Mouse (Mus musculus): Measurements from ENCODE around the gene March5. TPM values are rescaled to one million over a fixed set of nuclear protein-coding genes. Genes with fewer than 3 reads are reported as not detected.
"Not testable (repeated sequence)": the region's sequence is repeated elsewhere in the genome, so short reads cannot be mapped to it uniquely, and the experiment has no call there.

March5 gene
- polyA plus RNA-seq, 1 experiment: 189 TPM

DNA sequence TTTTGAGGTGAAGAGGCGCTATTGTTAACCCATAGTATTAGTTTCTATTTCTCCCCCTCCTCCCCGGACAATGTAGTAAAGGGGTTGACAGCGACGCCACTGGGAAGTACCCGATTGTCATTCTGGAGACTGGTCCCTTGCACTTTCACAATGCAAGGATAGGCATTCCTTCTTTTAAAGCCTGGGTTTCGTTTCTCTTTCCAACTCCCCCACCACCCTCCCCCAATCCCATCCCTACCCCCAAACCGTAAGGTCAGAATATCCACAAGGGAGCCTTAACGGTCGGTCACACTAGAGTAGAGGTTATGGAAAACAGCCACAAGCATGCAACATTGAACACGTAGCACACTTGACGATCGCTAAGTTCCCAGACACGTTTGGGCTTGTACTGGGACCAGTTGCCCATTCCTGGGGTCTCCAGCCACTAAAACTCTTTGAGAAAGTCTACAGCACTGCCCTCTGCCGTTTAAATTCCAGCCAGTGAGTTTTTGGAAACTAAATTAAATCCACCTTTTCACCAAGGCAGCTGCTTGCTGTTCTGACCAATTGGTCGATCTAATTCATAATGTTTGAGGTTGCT is 923 bp downstream of the March5 start, which contains the start of gene Cpeb3:
Gene Cpeb3, minus strand, starts transcription at position 426 of the 580 bp plus-strand sequence.
- peak within 1 kb of the TSS; percentile 92 for H3K27ac ChIP-seq (ENCODE audit: insufficient read depth, low read length)
- peaks cover 5% of the 10 kb centered on the region for H3K4me1 ChIP-seq (ENCODE audit: control insufficient read depth, insufficient read depth, low read length)
- peak within 1 kb of the TSS; percentile 97 for H3K4me3 ChIP-seq (ENCODE audit: insufficient read depth, low read length)
- TF ChIP-seq POLR2A (IDR thresholded peaks at IDR 0.05; ENCODE audit: low read depth, low read length): peak; percentile 30; the same call in 1 of the 2 replicates
- TF ChIP-seq CTCF (IDR thresholded peaks at IDR 0.05; ENCODE audit: borderline replicate concordance, insufficient read depth, low read length): no peak

DNA sequence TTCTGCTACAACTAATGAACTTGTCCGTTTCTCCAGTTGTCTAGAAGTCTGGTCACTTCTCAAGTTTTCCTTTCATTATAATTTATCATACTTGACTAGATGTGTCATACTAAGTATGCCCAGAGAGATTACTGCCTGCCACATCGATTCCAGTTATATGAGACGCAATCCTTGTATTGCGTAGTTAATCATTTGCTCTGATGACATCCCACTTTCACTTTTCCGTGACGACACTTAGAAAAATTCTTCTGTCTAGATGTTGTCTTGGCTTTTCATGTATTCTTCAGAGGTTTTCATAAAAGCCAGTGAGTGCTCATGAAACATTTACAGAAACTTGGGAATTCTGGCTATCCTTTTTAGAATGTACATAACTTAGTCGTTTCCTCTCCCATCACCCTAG is 1.6 kb downstream of the March5 start:
- no peak for TF ChIP-seq CTCF (IDR thresholded peaks at IDR 0.05; ENCODE audit: borderline replicate concordance, insufficient read depth, low read length)
- TF ChIP-seq POLR2A (IDR thresholded peaks at IDR 0.05; ENCODE audit: low read depth, low read length): no peak
- Histone ChIP-seq H3K4me1 (ENCODE audit: control insufficient read depth, insufficient read depth, low read length) (peaks cover 5% of the 10 kb centered on the region), H3K4me3 (ENCODE audit: insufficient read depth, low read length) (peak overlapping the region; percentile 97), H3K27ac (ENCODE audit: insufficient read depth, low read length) (peak overlapping the region; percentile 92)

DNA sequence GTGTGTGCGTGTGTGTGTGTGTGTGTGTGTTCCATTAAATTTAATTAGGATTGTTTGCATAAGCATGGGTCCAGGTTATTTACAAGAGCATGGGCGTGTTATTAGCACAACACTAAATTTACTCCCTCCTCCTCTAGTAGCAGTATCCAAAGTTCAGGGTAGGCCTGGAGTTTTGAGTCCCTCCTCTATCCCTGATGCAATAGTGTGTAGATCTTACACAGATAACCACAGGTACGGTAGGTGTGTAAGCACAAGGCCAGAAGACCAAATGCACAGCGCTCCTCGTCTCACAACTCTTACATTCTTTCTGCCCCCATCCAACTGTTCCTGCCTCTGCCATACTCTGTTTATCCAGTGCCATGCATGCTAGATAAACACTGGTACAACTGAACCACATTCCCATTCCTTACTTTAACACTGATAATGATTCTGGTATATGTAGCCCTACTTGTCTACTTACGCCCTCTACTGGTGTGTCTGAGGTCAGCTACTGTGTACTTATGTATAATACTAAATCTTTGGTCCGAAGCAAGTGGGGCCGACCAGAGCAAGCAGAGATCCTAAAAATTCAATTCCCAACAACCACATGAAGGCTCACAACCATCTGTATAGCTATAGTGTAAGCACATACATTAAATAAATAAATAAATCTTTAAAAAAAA is 2.3 kb downstream of the March5 start:
- H3K4me3 ChIP-seq (ENCODE audit: insufficient read depth, low read length): peak overlapping the region; percentile 97
- H3K4me1 ChIP-seq (ENCODE audit: control insufficient read depth, insufficient read depth, low read length): peaks cover 5% of the 10 kb centered on the region
- peak overlapping the region; percentile 92 for H3K27ac ChIP-seq (ENCODE audit: insufficient read depth, low read length)
- no peak for TF ChIP-seq POLR2A (IDR thresholded peaks at IDR 0.05; ENCODE audit: low read depth, low read length)
- TF ChIP-seq CTCF (IDR thresholded peaks at IDR 0.05; ENCODE audit: borderline replicate concordance, insufficient read depth, low read length): no peak

DNA sequence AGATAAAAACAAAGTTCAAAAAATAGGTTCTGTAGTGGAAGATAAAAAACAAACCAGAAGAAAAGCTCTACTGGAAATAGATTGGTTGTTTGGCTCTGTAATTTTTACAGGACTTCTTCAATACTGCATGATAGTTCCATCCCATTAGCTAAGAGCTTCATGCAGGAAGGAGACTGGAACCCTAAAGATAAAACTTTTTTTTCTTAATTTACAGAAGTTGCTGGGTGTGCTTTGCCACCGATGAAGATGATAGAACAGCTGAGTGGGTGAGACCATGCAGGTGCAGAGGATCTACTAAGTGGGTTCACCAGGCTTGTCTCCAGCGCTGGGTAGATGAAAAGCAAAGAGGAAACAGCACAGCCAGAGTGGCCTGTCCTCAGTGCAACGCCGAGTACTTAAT is 3.1 kb downstream of the March5 start:
- TF ChIP-seq POLR2A (IDR thresholded peaks at IDR 0.05; ENCODE audit: low read depth, low read length) (no peak), CTCF (IDR thresholded peaks at IDR 0.05; ENCODE audit: borderline replicate concordance, insufficient read depth, low read length) (no peak)

DNA sequence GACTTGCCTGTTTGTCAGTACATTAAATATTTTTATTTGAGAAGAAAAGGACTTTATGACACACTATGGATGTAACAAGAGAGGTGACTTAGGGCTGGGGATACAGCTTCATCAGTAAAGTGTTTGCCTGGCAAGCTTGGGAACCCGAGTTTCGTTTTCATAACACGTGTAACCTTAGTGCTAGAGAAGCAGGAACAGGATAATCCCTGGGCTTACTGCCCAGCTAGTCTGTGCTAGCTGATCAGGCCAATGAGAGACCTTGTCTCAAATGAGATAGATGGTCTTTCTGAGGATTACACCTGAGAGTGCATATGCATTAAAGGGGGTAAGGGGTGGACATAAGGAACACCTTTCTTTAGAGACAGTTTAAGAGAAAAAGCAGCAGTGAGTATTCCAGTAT is 4.1 kb downstream of the March5 start:
- Histone ChIP-seq H3K27ac (ENCODE audit: insufficient read depth, low read length) (no peak overlapping the region), H3K4me3 (ENCODE audit: insufficient read depth, low read length) (no peak overlapping the region), H3K4me1 (ENCODE audit: control insufficient read depth, insufficient read depth, low read length) (peaks cover 5% of the 10 kb centered on the region)
- TF ChIP-seq POLR2A (IDR thresholded peaks at IDR 0.05; ENCODE audit: low read depth, low read length): no peak
- no peak for TF ChIP-seq CTCF (IDR thresholded peaks at IDR 0.05; ENCODE audit: borderline replicate concordance, insufficient read depth, low read length)

More for the DNA sequence above, 3.1 kb downstream of the March5 start:
- Histone ChIP-seq H3K27ac (ENCODE audit: insufficient read depth, low read length) (no peak overlapping the region), H3K4me1 (ENCODE audit: control insufficient read depth, insufficient read depth, low read length) (peaks cover 5% of the 10 kb centered on the region), H3K4me3 (ENCODE audit: insufficient read depth, low read length) (no peak overlapping the region)

DNA sequence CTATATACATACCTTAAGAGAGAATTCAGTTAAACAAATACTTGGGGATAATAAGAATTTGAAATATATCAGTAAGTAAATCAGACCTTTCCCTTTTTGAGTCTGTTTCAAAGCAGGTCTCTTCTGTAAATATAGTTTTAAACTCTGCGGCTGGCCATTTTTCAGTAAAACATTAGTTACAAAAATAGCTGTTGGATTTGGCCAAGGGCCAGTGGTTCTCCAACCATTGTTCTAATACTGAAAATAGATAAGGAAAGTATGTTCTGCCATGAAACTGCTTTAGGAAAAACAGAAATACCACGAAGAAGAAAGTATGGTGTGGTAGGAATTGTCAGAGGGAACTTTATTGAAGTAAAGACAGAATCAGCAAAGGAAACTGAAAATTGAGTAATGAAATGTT is 7.4 kb downstream of the March5 start:
- H3K4me3 ChIP-seq (ENCODE audit: insufficient read depth, low read length): no peak overlapping the region
- TF ChIP-seq POLR2A (IDR thresholded peaks at IDR 0.05; ENCODE audit: low read depth, low read length) (no peak), CTCF (IDR thresholded peaks at IDR 0.05; ENCODE audit: borderline replicate concordance, insufficient read depth, low read length) (no peak)
- H3K27ac ChIP-seq (ENCODE audit: insufficient read depth, low read length): no peak overlapping the region
- H3K4me1 ChIP-seq (ENCODE audit: control insufficient read depth, insufficient read depth, low read length): 0 out of 2 replicates have a peak, but pooled peaks cover under 1% of the 10 kb centered on the region

DNA sequence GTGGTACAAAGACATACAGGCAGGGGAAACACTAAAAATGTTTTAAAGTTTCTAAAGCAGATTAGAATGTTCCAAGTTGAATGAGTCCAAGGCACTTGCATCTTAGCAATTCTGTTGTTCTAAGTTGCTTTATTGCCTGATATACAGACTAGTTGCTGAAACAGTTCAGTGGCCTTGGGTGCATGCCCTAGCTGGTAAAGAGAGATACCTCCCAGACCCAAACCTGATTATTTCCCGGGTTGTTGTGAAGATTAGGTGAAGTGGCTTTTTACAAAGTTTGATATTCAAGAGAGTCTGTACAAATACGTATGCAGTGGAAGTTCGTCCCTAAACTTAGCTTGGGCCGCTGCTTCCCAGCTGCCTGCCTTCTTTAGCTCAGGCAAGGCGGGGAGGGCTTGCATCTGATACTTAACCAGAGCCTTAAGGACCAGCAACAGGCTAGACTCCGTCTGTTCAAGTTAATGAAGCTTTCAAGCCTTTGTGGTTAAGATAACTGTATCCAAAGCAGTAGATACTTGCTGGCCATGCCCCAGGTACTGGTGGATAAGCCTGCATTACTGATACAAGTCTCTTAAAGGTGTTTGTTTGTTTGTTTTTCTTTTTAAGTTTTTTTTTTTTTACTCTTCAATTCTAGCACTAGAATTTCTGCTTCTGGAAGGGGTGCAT is 18.0 kb downstream of the March5 start:
- Histone ChIP-seq H3K27ac (ENCODE audit: insufficient read depth, low read length) (no peak overlapping the region), H3K4me1 (ENCODE audit: control insufficient read depth, insufficient read depth, low read length) (no peaks in the 10 kb centered on the region), H3K4me3 (ENCODE audit: insufficient read depth, low read length) (no peak overlapping the region)
- TF ChIP-seq CTCF (IDR thresholded peaks at IDR 0.05; ENCODE audit: borderline replicate concordance, insufficient read depth, low read length) (no peak), POLR2A (IDR thresholded peaks at IDR 0.05; ENCODE audit: low read depth, low read length) (no peak)

DNA sequence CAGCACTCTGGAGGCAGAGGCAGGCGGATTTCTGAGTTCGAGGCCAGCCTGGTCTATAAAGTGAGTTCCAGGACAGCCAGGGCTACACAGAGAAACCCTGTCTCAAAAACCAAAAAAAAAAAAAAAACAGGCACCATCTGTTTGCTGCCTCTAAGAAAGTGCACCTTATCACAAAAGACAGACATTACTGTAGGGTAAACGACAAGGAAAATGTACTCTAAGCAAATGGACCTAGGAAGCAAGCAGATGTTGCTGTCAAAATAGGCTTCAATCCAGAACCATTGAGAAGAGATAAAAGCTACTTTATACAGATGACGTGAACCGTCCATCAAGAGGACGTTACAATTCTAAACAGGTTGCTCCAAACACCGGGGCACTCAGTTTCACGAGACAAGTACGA is 25.3 kb downstream of the March5 start:
- not testable (repeated sequence) for H3K27ac ChIP-seq (ENCODE audit: insufficient read depth, low read length); H3K4me3 ChIP-seq (ENCODE audit: insufficient read depth, low read length); H3K4me1 ChIP-seq (ENCODE audit: control insufficient read depth, insufficient read depth, low read length)

DNA sequence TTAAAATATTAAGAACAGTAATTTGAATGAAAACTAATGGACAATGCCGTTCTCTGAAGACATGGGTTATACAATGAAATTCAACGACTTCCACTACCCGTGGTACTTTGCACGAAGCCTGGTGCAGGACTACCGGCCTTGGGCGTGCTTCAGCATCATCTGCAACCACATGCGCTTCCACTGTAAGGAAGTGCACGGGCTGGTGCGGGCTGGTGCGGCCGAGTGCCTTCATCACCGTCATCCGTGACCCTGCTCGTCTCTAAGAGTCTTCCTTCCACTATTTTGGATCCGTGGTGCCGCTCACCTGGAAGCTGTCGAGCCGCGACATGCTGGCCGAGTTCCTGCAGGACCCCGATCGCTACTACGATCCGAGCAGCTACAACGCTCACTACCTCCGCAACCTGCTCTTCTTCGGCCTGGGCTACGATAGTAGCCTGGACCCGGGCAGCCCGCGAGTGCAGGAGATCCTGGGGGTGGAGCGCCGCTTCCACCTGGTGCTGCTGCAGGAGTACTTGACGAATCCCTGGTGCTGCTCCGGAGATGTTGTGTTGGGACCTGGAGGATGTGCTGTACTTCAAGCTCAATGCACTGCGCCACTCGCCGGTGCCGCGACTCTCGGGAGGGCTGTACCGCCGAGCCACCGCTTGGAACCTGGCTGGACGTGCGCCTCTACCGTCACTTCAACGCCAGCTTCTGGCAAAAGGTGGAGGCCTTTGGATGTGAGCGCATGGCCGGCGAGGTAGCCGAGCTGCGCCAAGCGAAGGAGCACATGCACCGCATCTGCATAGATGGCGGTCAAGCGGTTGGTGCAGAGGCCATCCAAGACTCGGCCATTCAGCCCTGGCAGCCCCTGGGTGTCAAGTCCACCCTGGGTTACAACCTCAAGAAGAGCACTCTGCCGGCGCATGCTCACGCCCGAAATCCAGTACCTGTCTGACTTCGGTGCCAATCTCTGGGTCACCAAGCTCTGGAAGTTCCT is 26.5 kb downstream of the March5 start:
- Histone ChIP-seq H3K4me3 (ENCODE audit: insufficient read depth, low read length) (peak overlapping the region; percentile 21; the same call in 1 of the 2 replicates), H3K4me1 (ENCODE audit: control insufficient read depth, insufficient read depth, low read length) (no peaks in the 10 kb centered on the region), H3K27ac (ENCODE audit: insufficient read depth, low read length) (no peak overlapping the region)
- TF ChIP-seq CTCF (IDR thresholded peaks at IDR 0.05; ENCODE audit: borderline replicate concordance, insufficient read depth, low read length): no peak
- TF ChIP-seq POLR2A (IDR thresholded peaks at IDR 0.05; ENCODE audit: low read depth, low read length): no peak
